Mouse (Mus musculus): ENCODE data around the gene Sbsn. TPM values are rescaled to one million over a fixed set of nuclear protein-coding genes. Genes with fewer than 3 reads are reported as not detected.
"Not testable (repeated sequence)": the region's sequence is repeated elsewhere in the genome, so short reads cannot be mapped to it uniquely, and the experiment has no call there.

Sbsn gene
- polyA plus RNA-seq, 1 experiment from 2014 or later = 1.2 TPM

DNA sequence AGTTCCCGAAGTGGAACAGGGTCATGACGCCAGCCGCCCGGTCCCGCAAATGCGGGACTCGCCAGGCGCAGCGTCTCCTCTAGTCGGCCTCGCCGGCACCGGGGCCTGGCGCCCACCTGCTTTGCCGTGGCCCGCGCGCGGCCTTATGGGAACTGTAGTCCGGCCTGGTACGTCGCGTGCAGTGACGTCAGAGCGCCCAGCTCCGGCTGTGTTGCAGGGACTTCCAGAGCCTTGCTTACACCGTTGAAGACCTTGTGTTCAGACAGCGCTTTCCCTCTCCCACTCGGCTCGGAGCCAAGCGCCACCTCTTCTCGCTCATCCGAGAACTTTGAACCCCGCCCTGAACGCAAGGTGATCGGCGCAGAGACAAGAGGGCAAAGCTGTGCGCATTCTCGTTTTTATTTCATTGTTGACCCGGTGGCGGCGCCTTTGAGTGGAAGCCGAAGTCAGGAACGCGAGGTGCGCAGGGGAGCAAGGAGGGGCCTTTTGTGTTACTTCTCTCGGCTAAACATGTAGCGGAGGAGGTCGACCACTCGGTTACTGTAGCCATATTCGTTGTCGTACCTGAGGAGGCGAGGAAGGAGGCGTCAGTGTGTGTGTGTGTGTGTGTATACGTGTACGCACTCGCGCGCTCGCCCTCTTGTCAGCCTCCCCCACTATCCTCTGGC lies 21.7 kb upstream of the Sbsn start, which contains the start of gene Tmem147:
TSS of gene Tmem147 (minus strand) at position 145 of the 668 bp plus-strand sequence.
- WGBS = under 1% methylated on average over 60 of the region's 60 CpGs
- H3K9ac ChIP-seq = peak within 1 kb of the TSS; percentile 89

DNA sequence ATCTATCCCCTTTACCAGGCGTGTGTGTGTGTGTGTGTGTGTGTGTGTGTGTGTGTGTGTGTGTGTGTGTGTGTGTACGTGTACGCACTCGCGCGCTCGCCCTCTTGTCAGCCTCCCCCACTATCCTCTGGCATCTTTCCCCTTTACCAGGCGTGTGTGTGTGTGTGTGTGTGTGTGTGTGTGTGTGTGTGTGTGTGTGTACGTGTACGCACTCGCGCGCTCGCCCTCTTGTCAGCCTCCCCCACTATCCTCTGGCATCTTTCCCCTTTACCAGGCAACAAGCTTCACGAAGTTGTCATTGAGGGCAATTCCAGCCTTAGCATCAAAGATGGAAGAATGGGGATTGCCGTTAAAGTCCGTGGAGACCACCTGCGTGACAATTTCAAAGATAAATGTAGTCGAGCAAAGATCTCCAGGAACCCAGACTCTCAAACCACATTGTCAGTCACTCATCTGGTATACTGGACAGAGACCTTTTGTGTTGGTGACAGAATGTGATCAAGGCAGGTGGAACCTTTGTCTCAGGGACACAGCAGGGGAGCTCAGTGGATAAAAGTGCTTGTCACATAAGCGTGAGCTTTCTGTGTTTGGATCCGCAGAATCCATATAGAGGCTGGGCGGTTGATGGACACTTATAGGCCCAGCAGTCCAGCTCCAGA lies 21.1 kb upstream of the Sbsn start:
- H3K9me3 ChIP-seq = not testable (repeated sequence)

More for the DNA sequence above, 21.7 kb upstream of the Sbsn start, which contains the start of gene Tmem147:
- H3K36me3 ChIP-seq = peaks cover 49% of the 10 kb centered on the region
- H3K9me3 ChIP-seq = no peaks in the 10 kb centered on the region
- H3K27me3 ChIP-seq = no peaks in the 10 kb centered on the region
- peak; percentile 97 for ATAC-seq (ENCODE audit: low read depth)
- H3K4me2 ChIP-seq = peak within 1 kb of the TSS; percentile 86
- peaks cover 34% of the 10 kb centered on the region for H3K4me1 ChIP-seq (replicated peaks)
- peak within 1 kb of the TSS; percentile 96 for H3K27ac ChIP-seq (replicated peaks)
- H3K4me3 ChIP-seq = peak within 1 kb of the TSS; percentile 82

DNA sequence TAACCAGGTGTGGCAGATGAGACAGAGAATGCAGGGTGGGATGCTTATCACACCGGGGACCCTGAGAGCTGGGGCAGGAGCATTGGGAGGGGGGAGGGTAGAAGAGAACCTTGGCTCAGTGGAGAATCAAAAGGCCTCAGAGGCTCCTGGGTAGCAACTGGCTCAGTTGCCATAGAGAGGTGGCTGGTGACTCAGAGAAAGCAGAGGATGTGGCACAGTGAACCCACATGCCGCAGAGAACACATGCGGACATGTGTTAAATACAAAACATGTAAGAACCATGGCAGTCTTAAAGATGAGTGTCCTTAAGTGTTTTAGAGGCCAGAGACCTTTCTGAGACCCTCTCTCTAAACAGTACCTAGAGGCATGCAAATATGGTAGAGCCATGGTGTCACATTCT lies 15.1 kb upstream of the Sbsn start:
- Histone ChIP-seq H3K4me2 (no peak overlapping the region), H3K36me3 (peaks cover 80% of the 10 kb centered on the region), H3K27me3 (no peaks in the 10 kb centered on the region), H3K9ac (no peak overlapping the region), H3K27ac (replicated peaks) (no peak overlapping the region), H3K4me3 (no peak overlapping the region), H3K4me1 (replicated peaks) (peaks cover 7% of the 10 kb centered on the region), H3K9me3 (no peaks in the 10 kb centered on the region)
- 93% methylated on average over 3 of the region's 3 CpGs for WGBS
- ATAC-seq (ENCODE audit: low read depth) = no peak

More for the DNA sequence above, 21.1 kb upstream of the Sbsn start:
- not testable (repeated sequence) for H3K27me3 ChIP-seq; ATAC-seq (ENCODE audit: low read depth)
- H3K4me2 ChIP-seq = peak overlapping the region; percentile 86
- H3K36me3 ChIP-seq = peaks cover 54% of the 10 kb centered on the region
- WGBS = 25% methylated on average over 9 of the region's 22 CpGs
- peak overlapping the region; percentile 82 for H3K4me3 ChIP-seq
- H3K4me1 ChIP-seq (replicated peaks) = peaks cover 34% of the 10 kb centered on the region
- H3K9ac ChIP-seq = peak overlapping the region; percentile 89
- peak overlapping the region; percentile 96 for H3K27ac ChIP-seq (replicated peaks)

DNA sequence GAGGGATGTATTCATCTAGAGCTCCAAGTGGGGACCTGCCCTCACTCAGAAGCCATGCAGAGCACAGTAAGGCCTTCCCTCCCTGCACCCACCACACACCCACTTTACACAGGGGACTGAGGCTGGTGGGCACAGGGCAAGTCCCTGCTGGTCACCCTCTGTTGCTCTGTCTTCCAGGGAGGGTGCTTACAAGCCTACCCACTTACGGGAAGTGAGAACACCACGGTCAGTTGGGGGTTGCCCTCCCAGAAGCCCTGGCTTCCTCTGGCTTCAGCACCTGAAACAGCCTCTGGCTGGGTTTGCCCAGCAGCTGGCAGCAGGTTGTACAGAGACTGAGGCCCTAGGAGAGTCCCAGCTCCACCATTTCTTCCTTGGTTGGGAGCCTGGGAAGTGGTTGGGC lies 8.7 kb upstream of the Sbsn start:
- not testable (repeated sequence) for H3K9me3 ChIP-seq; H3K4me2 ChIP-seq; H3K4me1 ChIP-seq (replicated peaks); ATAC-seq (ENCODE audit: low read depth); H3K9ac ChIP-seq; H3K4me3 ChIP-seq; H3K27ac ChIP-seq (replicated peaks); H3K27me3 ChIP-seq
- 86% methylated on average over 2 of the region's 2 CpGs for WGBS
- peaks cover 30% of the 10 kb centered on the region for H3K36me3 ChIP-seq

DNA sequence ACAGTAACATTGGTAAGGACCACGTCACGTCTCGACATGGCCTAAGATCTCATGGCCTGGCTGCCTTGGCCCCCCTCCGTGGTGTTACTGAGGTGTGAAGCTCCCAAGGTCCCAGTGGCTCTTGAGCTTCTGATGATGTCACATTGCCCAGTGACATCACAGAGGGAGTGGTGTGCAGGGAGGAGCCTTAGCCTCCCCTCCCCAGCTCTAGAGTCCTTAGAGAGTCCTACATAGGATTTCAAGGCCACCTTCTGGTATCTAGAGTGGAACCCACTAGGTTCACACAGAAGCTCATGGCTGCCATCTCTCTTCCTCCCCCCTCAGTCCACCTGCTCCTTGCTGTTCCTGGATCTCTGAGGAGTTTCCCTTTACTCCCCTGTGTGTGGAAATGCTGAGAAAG lies 7.7 kb upstream of the Sbsn start, which contains the start of gene Gapdhs:
TSS of gene Gapdhs (minus strand) at position 65 of the 400 bp plus-strand sequence.
- H3K4me3 ChIP-seq; H3K9ac ChIP-seq; ATAC-seq (ENCODE audit: low read depth); H3K4me2 ChIP-seq; H3K27ac ChIP-seq (replicated peaks); H3K4me1 ChIP-seq (replicated peaks); H3K27me3 ChIP-seq; H3K9me3 ChIP-seq: not testable (repeated sequence)
- H3K36me3 ChIP-seq = peaks cover 26% of the 10 kb centered on the region
- 82% methylated on average over 4 of the region's 4 CpGs for WGBS

DNA sequence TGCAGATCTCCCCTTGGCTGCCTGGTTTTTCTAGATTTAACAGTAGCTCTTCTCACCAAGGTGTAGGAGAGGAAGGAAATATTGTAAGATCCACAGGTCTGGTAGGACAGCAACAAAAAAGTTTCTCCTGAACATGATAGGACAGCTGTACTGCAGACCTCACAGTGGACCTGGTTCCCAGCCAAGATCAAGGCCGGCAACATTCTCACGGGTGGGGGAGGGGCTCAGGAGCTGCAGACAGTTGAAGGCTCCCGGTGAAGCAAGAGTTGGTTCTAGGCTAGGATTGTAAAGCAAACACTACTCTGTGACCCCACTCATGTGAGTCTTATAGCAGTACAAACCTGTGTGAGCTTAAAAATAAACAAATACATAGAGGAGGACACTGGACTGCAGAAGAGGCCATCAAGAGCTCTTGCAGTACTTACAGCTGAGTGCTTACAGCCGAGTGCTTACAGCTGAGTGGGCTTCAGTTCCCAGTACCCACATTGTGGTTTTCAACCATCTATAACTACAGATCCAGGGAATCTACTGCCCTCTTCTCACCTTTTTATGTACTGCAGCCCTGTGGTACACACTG lies 7.2 kb upstream of the Sbsn start:
- no peak overlapping the region for H3K4me2 ChIP-seq
- H3K4me3 ChIP-seq = no peak overlapping the region
- no peaks in the 10 kb centered on the region for H3K9me3 ChIP-seq
- H3K4me1 ChIP-seq (replicated peaks) = peaks cover 7% of the 10 kb centered on the region; the same call in 1 of the 2 replicates
- no peaks in the 10 kb centered on the region for H3K27me3 ChIP-seq
- 49% methylated on average over 4 of the region's 4 CpGs for WGBS
- no peak for ATAC-seq (ENCODE audit: low read depth)
- no peak overlapping the region for H3K9ac ChIP-seq
- no peak overlapping the region for H3K27ac ChIP-seq (replicated peaks)
- peaks cover 26% of the 10 kb centered on the region for H3K36me3 ChIP-seq

DNA sequence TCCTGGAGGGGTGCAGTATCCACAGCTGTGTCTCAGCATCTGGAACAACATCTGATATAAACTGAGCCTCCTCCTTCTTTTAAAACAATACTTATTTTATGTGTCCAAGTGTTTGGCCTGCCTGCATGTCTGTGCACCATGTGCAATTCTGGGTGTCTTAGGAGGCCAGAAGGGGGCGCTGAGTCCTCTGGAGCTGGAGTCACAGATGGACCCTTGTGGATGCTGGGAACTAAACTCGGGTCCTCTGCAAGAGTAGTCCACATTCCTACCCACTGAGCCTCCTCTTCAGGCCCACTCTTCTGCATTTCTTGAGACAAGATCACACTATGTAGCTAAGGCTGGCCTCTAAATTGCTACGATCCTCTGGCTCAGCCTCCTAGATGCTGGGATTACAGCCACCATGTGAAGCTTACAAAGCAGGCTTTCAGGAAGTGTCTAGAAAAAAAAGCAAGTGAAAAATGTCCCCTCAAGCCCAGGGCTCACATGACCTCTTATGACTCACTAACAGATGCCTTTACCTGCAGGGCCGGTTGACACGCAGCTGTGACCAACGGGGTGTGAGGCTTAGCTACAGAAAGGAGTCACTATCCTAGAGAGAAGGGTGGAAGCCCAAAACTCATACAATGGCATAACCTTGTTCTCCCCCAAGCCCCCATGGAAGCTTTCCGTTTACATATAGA lies 3.6 kb upstream of the Sbsn start:
- Histone ChIP-seq H3K9me3 (no peaks in the 10 kb centered on the region), H3K27me3 (no peaks in the 10 kb centered on the region), H3K9ac (no peak overlapping the region), H3K4me3 (no peak overlapping the region), H3K4me1 (replicated peaks) (peaks cover 7% of the 10 kb centered on the region; the same call in 1 of the 2 replicates), H3K4me2 (no peak overlapping the region), H3K36me3 (peaks cover 11% of the 10 kb centered on the region), H3K27ac (replicated peaks) (no peak overlapping the region)
- no peak for ATAC-seq (ENCODE audit: low read depth)
- WGBS = 86% methylated on average over 7 of the region's 7 CpGs

DNA sequence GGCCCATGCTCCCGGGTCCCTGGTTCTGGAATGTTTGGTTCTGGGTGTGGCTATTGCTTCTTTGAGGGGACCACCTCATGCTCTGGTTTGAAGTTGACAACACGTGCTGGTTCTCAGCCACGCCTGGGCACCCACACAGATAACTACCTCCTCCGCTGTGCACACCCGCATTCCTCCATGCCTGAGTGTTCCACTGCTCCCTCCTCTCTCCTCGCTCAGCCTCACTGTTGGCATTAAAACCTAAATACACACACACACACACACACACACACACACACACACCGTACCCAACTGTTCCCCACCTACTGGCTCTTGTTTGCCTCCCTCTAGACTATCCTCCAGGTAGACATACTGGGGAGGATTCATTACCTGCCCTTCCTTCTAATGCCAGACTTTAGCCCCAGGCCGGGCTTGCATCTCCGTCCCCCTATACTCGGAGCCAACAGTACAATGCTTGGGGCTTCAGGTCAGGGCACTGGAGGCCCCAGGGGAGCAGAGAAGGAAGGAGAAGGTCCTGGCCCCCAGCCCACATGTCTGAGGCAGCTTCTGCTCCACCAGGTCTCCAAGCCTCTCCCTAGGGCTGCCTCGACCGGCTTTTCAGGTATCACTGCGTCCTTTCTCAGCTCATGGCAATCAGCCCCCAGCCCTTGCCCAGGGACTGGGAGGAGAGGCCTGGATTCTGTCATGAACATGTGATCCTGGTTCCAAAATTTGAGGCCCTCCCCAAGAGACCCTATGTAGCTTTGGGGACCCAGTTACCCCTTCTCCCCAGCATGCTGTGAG lies 1.3 kb upstream of the Sbsn start:
- Histone ChIP-seq H3K4me2 (no peak overlapping the region), H3K4me3 (no peak overlapping the region), H3K9me3 (peaks cover 5% of the 10 kb centered on the region; the same call in 1 of the 2 replicates), H3K27me3 (no peaks in the 10 kb centered on the region), H3K36me3 (peaks cover 29% of the 10 kb centered on the region), H3K4me1 (replicated peaks) (no peaks in the 10 kb centered on the region), H3K9ac (no peak overlapping the region), H3K27ac (replicated peaks) (no peak overlapping the region)
- 90% methylated on average over 13 of the region's 13 CpGs for WGBS
- ATAC-seq (ENCODE audit: low read depth) = no peak; the same call in 1 of the 2 replicates

DNA sequence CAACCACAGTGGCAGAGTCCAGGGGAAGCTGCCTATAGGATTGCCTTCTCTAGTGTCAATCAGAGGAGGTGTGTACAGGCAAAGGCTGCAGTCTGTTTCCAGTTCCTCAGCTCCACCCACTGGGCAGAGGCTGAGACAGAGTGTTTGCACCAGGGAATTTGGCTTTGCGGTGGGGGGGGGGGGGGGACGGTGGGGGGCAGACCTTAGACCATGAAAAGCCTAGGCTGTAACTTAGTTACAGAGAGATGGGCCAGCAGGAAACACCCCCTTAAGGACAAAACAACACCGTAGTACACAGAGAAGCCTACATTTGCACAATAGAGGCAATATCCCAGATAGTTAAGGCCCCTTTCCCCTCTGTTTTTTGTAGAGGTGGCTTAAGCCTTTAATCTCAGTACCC lies 5.7 kb downstream of the Sbsn start:
- no peaks in the 10 kb centered on the region for H3K4me1 ChIP-seq (replicated peaks)
- H3K4me2 ChIP-seq = no peak overlapping the region
- WGBS = 58% methylated on average over 3 of the region's 3 CpGs
- no peak overlapping the region for H3K27ac ChIP-seq (replicated peaks)
- H3K9me3 ChIP-seq = peaks cover 6% of the 10 kb centered on the region; the same call in 1 of the 2 replicates
- no peak for ATAC-seq (ENCODE audit: low read depth)
- H3K36me3 ChIP-seq = peaks cover 37% of the 10 kb centered on the region
- H3K9ac ChIP-seq = no peak overlapping the region
- H3K27me3 ChIP-seq = no peaks in the 10 kb centered on the region
- H3K4me3 ChIP-seq = no peak overlapping the region

DNA sequence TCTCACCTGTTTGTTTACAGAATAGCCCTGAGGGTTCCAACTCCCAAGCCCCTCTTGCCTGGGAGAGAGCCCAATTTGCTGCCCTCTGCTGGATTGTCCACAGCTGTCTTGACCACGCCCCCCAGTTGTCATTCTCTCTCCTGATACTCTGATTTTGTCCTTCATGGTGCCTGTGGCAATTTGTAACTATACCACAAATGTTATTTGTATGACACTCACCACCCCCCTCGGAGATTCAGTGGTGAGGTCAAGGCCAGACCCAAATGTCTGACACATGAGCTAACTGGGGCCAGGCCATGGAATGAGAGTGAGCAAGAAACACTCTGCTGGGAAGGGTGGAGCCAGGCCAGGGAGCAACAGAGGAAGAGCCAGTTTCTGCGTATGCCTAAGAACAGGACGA lies 7.6 kb downstream of the Sbsn start:
- ATAC-seq (ENCODE audit: low read depth) = 0 out of 2 replicates have a peak, but pooled peaks have one; percentile 32
- 43% methylated on average over 4 of the region's 4 CpGs for WGBS
- peaks cover 6% of the 10 kb centered on the region; the same call in 1 of the 2 replicates for H3K9me3 ChIP-seq
- H3K36me3 ChIP-seq = peaks cover 29% of the 10 kb centered on the region
- no peak overlapping the region for H3K4me3 ChIP-seq
- H3K27me3 ChIP-seq = 0 out of 2 replicates have a peak, but pooled peaks cover 2% of the 10 kb centered on the region
- no peaks in the 10 kb centered on the region for H3K4me1 ChIP-seq (replicated peaks)
- H3K27ac ChIP-seq (replicated peaks) = no peak overlapping the region
- no peak overlapping the region for H3K4me2 ChIP-seq
- H3K9ac ChIP-seq = no peak overlapping the region

DNA sequence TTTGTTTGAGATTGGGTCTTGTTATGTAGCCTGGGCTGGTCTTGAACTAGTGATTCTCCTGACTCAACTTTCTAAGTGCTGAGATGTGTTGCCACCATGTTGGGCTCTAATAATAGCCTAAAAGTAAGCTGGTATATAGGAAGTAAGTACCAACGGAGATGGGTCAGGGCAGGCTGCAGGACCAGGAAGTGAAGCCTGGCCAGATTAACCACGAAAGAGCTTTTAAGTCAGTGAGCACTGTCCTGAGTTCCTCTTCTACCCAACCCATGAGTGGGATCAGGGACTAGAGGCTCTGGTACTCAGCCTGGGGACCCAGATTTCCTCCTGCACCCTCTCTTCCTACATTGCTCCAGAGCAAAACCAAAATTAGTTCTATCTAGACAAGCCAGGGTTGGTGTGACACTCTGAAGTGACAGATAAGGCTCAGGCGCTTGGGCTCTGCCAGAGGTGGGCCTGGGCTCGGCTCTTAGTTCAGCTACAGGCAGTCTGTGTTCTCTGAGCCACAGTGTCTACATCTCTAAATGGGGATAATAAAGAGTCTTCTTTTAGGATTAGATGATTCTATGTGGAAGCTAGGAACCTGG lies 10.6 kb downstream of the Sbsn start:
- no peak overlapping the region for H3K4me2 ChIP-seq
- no peak overlapping the region for H3K4me3 ChIP-seq
- 75% methylated on average over 4 of the region's 4 CpGs for WGBS
- no peak overlapping the region for H3K27ac ChIP-seq (replicated peaks)
- H3K36me3 ChIP-seq = peaks cover under 1% of the 10 kb centered on the region; the same call in 1 of the 2 replicates
- no peaks in the 10 kb centered on the region for H3K4me1 ChIP-seq (replicated peaks)
- 0 out of 2 replicates have a peak, but pooled peaks cover 2% of the 10 kb centered on the region for H3K27me3 ChIP-seq
- H3K9ac ChIP-seq = no peak overlapping the region
- no peaks in the 10 kb centered on the region for H3K9me3 ChIP-seq
- ATAC-seq (ENCODE audit: low read depth) = no peak

All from neural tube, embryonic 13.5 days (tissue).